Mouse (Mus musculus) embryonic fibroblast, embryonic 13.5 days (primary cell): Measurements from ENCODE around the gene Gm21852. TPM values are rescaled to one million over a fixed set of nuclear protein-coding genes. Genes with fewer than 3 reads are reported as not detected.
"Not testable (repeated sequence)": the region's sequence is repeated elsewhere in the genome, so short reads cannot be mapped to it uniquely, and the experiment has no call there.

Experiments used
- H3K27ac ChIP-seq: 2 replicates; pipeline ENCODE4 v1.5.1; 2012; ENCODE audit warnings: low read length, control low read depth, inconsistent platforms; ENCODE audit not compliant: insufficient read depth
- H3K4me1 ChIP-seq: 2 replicates; pipeline ENCODE4 v1.6.1; 2011; ENCODE audit warnings: low read length; ENCODE audit not compliant: control insufficient read depth, insufficient read depth
- H3K4me3 ChIP-seq: 2 replicates; pipeline ENCODE4 v1.5.1; 2011; ENCODE audit warnings: mild to moderate bottlenecking, control low read depth, low read length; ENCODE audit not compliant: insufficient read depth
- polyA plus RNA-seq: library from polyadenylated mRNA; stranded (reverse); fragments of >200 nt; gene quantifications from 2 replicates; pipeline ENCODE4 v1.2.4, GENCODE M21; 2011; ENCODE audit warnings: low read depth; ENCODE audit not compliant: missing spikeins, insufficient read length

Gene Gm21852
- not detected in 2 replicates for polyA plus RNA-seq

DNA sequence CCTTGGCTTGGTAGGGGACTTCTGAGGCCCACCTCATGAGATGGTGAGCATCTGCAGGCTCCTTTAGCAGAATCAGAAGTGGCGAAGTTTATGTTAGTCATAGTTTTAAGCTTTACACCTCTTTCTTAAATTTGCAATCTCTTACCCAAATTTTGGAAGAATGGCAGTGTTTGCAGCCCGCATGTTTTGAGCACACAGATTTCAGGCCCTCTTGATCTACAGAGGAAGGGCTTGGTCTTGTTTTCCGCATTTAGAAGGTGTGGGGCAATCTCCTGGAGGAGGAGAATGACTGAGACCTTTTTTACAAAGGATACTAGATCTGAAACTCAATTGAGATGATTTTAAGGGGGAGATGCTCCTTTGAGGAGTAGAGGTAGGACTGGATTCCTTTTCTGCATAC is at the start of gene Gm21852:
TSS of gene Gm21852 (minus strand) at position 101 of the 400 bp plus-strand sequence.
- H3K4me3 ChIP-seq, H3K27ac ChIP-seq, H3K4me1 ChIP-seq: not testable (repeated sequence)

Other genes starting within 250 kb of the Gm21852 start
- gene Gm21797, start 123.8 kb upstream of the Gm21852 start, polyA plus RNA-seq, result not detected in 2 replicates
- not detected in 2 replicates for gene Gm20795, start 152.9 kb upstream of the Gm21852 start, polyA plus RNA-seq